Comparison of ENCODE assay signal across 9 mouse cellular contexts in genomic region chr11:69096360-69096986, GRCm38 (mm10). TPM values are rescaled to one million over a fixed set of nuclear protein-coding genes. Genes with fewer than 3 reads are reported as not detected.
DNase-seq lines count a peak whose midpoint lies in the region; ATAC-seq and TF ChIP-seq lines count a peak whose summit lies in the region.
"Had no signal": no experiment of that assay in that cellular context is flagged by ENCODE, and none has a peak within 500 bp of the region (broad histone marks: within the 10 kb centered on the region; RNA-seq: fewer than 3 reads in every experiment).

No protein-coding gene starts in this region.

- no peak for TF ChIP-seq CTCF in kidney, adult 2 months (conservative IDR thresholded peaks at IDR 0.05; ENCODE audit: insufficient read depth, insufficient read length, low read depth, low read length)

- peak overlapping the region; percentile 63 for H3K9ac ChIP-seq in hindbrain, embryonic 12.5 days
- peak overlapping the region; percentile 59 for H3K9ac ChIP-seq in midbrain, embryonic 13.5 days (replicated peaks)

- peak overlapping the region; percentile 99 for H3K27ac ChIP-seq in kidney, adult 2 months (ENCODE audit: insufficient read depth, low read depth, low read length)
- peak overlapping the region; percentile 82 for H3K27ac ChIP-seq in hindbrain, embryonic 12.5 days
- H3K27ac ChIP-seq in midbrain, embryonic 13.5 days = peak overlapping the region; percentile 81; the same call in 1 of the 2 replicates

- peak overlapping the region; percentile 91 for H3K4me3 ChIP-seq in kidney, adult 2 months (ENCODE audit: insufficient read depth, low read depth, low read length)
- peak overlapping the region; percentile 46 for H3K4me3 ChIP-seq in hindbrain, embryonic 12.5 days
- H3K4me3 ChIP-seq in midbrain, embryonic 13.5 days (replicated peaks) = peak overlapping the region; percentile 47

- no peaks in the 10 kb centered on the region for H3K27me3 ChIP-seq in kidney, adult 2 months (replicated peaks; ENCODE audit: control insufficient read depth, insufficient read depth, low read length)
- no peaks in the 10 kb centered on the region for H3K27me3 ChIP-seq in hindbrain, embryonic 12.5 days
- no peaks in the 10 kb centered on the region for H3K27me3 ChIP-seq in midbrain, embryonic 13.5 days

- peaks cover 7% of the 10 kb centered on the region for H3K36me3 ChIP-seq in kidney, adult 2 months (ENCODE audit: control insufficient read depth, insufficient read depth, low read length)
- peaks cover 22% of the 10 kb centered on the region for H3K36me3 ChIP-seq in hindbrain, embryonic 12.5 days
- H3K36me3 ChIP-seq in midbrain, embryonic 13.5 days = peaks cover 21% of the 10 kb centered on the region

- peaks cover 26% of the 10 kb centered on the region for H3K4me1 ChIP-seq in kidney, adult 2 months (ENCODE audit: control insufficient read depth, insufficient read depth, low read length)
- peaks cover 60% of the 10 kb centered on the region for H3K4me1 ChIP-seq in hindbrain, embryonic 12.5 days
- peaks cover 76% of the 10 kb centered on the region for H3K4me1 ChIP-seq in midbrain, embryonic 13.5 days (replicated peaks)

- no peaks in the 10 kb centered on the region for H3K9me3 ChIP-seq in hindbrain, embryonic 12.5 days (replicated peaks)
- H3K9me3 ChIP-seq in midbrain, embryonic 13.5 days = no peaks in the 10 kb centered on the region

- no peak for ATAC-seq in hindbrain, embryonic 12.5 days (ENCODE audit: low FRiP score)
- ATAC-seq in midbrain, embryonic 13.5 days = no peak

- 7% methylated on average over 9 of the region's 9 CpGs for whole genome bisulfite sequencing in kidney, adult 2 months
- 12% methylated on average over 9 of the region's 9 CpGs for WGBS in hindbrain, embryonic 12.5 days
- 18% methylated on average over 9 of the region's 9 CpGs for WGBS in midbrain, embryonic 13.5 days

- DNase-seq in kidney, adult 2 months = no peak
- no peak for DNase-seq in kidney, adult 8-10 months
- DNase-seq in adipocyte (ENCODE audit: low spot score) = peak; percentile 90
- no peak for DNase-seq in frontal cortex, postnatal 10 days (ENCODE audit: low spot score in 2 of 2)
- no peak for DNase-seq in thymus, postnatal 10 days (ENCODE audit: low spot score in 2 of 2)
- DNase-seq in urinary bladder, postnatal 14 days (ENCODE audit: low spot score) = no peak

- peak; percentile 12 for TF ChIP-seq POLR2A in kidney, adult 2 months (IDR thresholded peaks at IDR 0.05; ENCODE audit: low read depth, low read length)

- H3K4me2 ChIP-seq in hindbrain, embryonic 12.5 days (replicated peaks) = peak overlapping the region; percentile 93
- peak overlapping the region; percentile 93 for H3K4me2 ChIP-seq in midbrain, embryonic 13.5 days (replicated peaks)

RNA-seq across cellular contexts. Expression of gene Per1, which starts 1.5 kb away (rescaled TPM):
- polyA plus RNA-seq in kidney, adult 2 months (2012; rRNA removed) = 13.5 and 14.7 TPM in 2 replicates
- polyA plus RNA-seq in hindbrain, embryonic 12.5 days (2016; fragmentation: Nextera tagmentation; extraction: Ambion mirVana) = 9.8 and 11.6 TPM in 2 replicates
- 8.6 and 10.5 TPM in 2 replicates for polyA plus RNA-seq in midbrain, embryonic 13.5 days (2015; fragmentation: Nextera tagmentation; extraction: Ambion mirVana)

RNA-seq across cellular contexts. Expression of gene Vamp2, which starts 8.2 kb away (rescaled TPM):
- polyA plus RNA-seq in kidney, adult 2 months (2012; rRNA removed) = 102 and 106 TPM in 2 replicates
- 140 and 159 TPM in 2 replicates for polyA plus RNA-seq in hindbrain, embryonic 12.5 days (2016; fragmentation: Nextera tagmentation; extraction: Ambion mirVana)
- polyA plus RNA-seq in midbrain, embryonic 13.5 days (2015; fragmentation: Nextera tagmentation; extraction: Ambion mirVana) = 175 and 188 TPM in 2 replicates

RNA-seq across cellular contexts. Expression of gene Hes7, which starts 23.7 kb away (rescaled TPM):
- polyA plus RNA-seq in kidney, adult 2 months (2012; rRNA removed) = 0.18 and 0.19 TPM in 2 replicates
- 0.25 and 0.49 TPM in 2 replicates for polyA plus RNA-seq in hindbrain, embryonic 12.5 days (2016; fragmentation: Nextera tagmentation; extraction: Ambion mirVana)
- 0.10 and 0.26 TPM in 2 replicates for polyA plus RNA-seq in midbrain, embryonic 13.5 days (2015; fragmentation: Nextera tagmentation; extraction: Ambion mirVana)
- polyA plus RNA-seq: inflammation-experienced regulatory T-cells, adult 6 months had no signal

RNA-seq across cellular contexts. Expression of gene Tmem107, which starts 25.9 kb away (rescaled TPM):
- polyA plus RNA-seq in kidney, adult 2 months (2012; rRNA removed) = 41.7 and 48.0 TPM in 2 replicates
- 39.4 and 45.1 TPM in 2 replicates for polyA plus RNA-seq in hindbrain, embryonic 12.5 days (2016; fragmentation: Nextera tagmentation; extraction: Ambion mirVana)
- polyA plus RNA-seq in midbrain, embryonic 13.5 days (2015; fragmentation: Nextera tagmentation; extraction: Ambion mirVana) = 31.7 and 42.5 TPM in 2 replicates

RNA-seq across cellular contexts. Expression of gene 9130213A22Rik, which starts 25.9 kb away (rescaled TPM):
- 0.74 and 0.79 TPM in 2 replicates for polyA plus RNA-seq in kidney, adult 2 months (2012; rRNA removed)
- 0.26 and 0.29 TPM in 2 replicates for polyA plus RNA-seq in hindbrain, embryonic 12.5 days (2016; fragmentation: Nextera tagmentation; extraction: Ambion mirVana)
- polyA plus RNA-seq in midbrain, embryonic 13.5 days (2015; fragmentation: Nextera tagmentation; extraction: Ambion mirVana) = 0.28 TPM in 1 of 2 replicates, not detected in the other
